Mouse (Mus musculus): ENCODE measurements at regions not wholly inside any gene's neighbourhood (a gene's known extent, or its start where the extent isn't known, plus 50 kb on each side); places are given as distances from the start of the nearest gene placed in this dataset.
"Not testable (repeated sequence)": the region's sequence is repeated elsewhere in the genome, so short reads cannot be mapped to it uniquely, and the experiment has no call there.

GRCm38 (mm10) chr5:6676211-6676610 is 627.7 kb upstream of the Tex47 start:
- not testable (repeated sequence) for TF ChIP-seq CTCF (IDR thresholded peaks at IDR 0.05; ENCODE audit: borderline replicate concordance, extremely low read depth, insufficient read depth, insufficient read length); POLR2A (IDR thresholded peaks at IDR 0.05; ENCODE audit: borderline replicate concordance, extremely low read depth, insufficient read depth, insufficient read length, poor library complexity, severe bottlenecking)
